Mouse (Mus musculus) cerebellum, adult (tissue): ENCODE measurements around the gene Faap24.

Source experiments
- ATAC-seq: cut with Nextera tagmentation; 2 replicates; pipeline ENCODE4 v1.9.2; 2017; ENCODE audit warnings: mild to moderate bottlenecking, moderate library complexity, mixed read lengths; ENCODE audit not compliant: insufficient number of reproducible peaks, low FRiP score, low TSS enrichment

The Faap24 gene

GRCm38 (mm10) chr7:35372483-35373017, 24.1 kb downstream of the Faap24 start:
- no peak for ATAC-seq

GRCm38 (mm10) chr7:35371096-35371495, 25.5 kb downstream of the Faap24 start:
- ATAC-seq = no peak

- ATAC-seq = no peak
Measured at GRCm38 (mm10) chr7:35365161-35365910, 31.3 kb downstream of the Faap24 start.

GRCm38 (mm10) chr7:35362868-35363267, 33.8 kb downstream of the Faap24 start:
- ATAC-seq = no peak

- ATAC-seq = no peak
Measured at GRCm38 (mm10) chr7:35362253-35362652, 34.4 kb downstream of the Faap24 start.

GRCm38 (mm10) chr7:35357621-35358020, 39.0 kb downstream of the Faap24 start:
- peak; percentile 36; the same call in 1 of the 2 replicates for ATAC-seq

- ATAC-seq = no peak
Measured at GRCm38 (mm10) chr7:35355303-35355872, 41.2 kb downstream of the Faap24 start.

- ATAC-seq = no peak
Measured at GRCm38 (mm10) chr7:35353306-35353705, 43.3 kb downstream of the Faap24 start.

- ATAC-seq = no peak
Measured at GRCm38 (mm10) chr7:35351155-35351554, 45.5 kb downstream of the Faap24 start.

GRCm38 (mm10) chr7:35349886-35350684, 46.6 kb downstream of the Faap24 start:
- no peak for ATAC-seq

GRCm38 (mm10) chr7:35349022-35349421, 47.6 kb downstream of the Faap24 start:
- no peak for ATAC-seq

- ATAC-seq = no peak
Measured at GRCm38 (mm10) chr7:35347918-35348700, 48.5 kb downstream of the Faap24 start.

- no peak for ATAC-seq
Measured at GRCm38 (mm10) chr7:35344785-35345330, 51.8 kb downstream of the Faap24 start.

- no peak for ATAC-seq
Measured at GRCm38 (mm10) chr7:35342498-35342897, 54.1 kb downstream of the Faap24 start.
